Mouse (Mus musculus) neural tube, embryonic 12.5 days (tissue): ENCODE measurements at regions not wholly inside any gene's neighbourhood (a gene's known extent, or its start where the extent isn't known, plus 50 kb on each side); places are given as distances from the start of the nearest gene placed in this dataset.
A peak's percentile ranks its signal among the peaks of the same experiment; 100 is the strongest.

Source experiments
- ATAC-seq: fragments of 200-750 bp; cut with Nextera tagmentation; 2 replicates; pipeline ENCODE4 v1.8.0; 2017; ENCODE audit warnings: low read depth, mild to moderate bottlenecking, moderate TSS enrichment, moderate library complexity; ENCODE audit not compliant: low FRiP score
- H3K27ac ChIP-seq: fragments of 300-500 bp; sonication (generic); 2 replicates; pipeline ENCODE4 v1.5.1; 2016
- H3K27me3 ChIP-seq: fragments of 300-500 bp; sonication (generic); replicated peaks from 2 replicates; pipeline ENCODE4 v1.6.1; 2016; ENCODE audit warnings: mild to moderate bottlenecking
- H3K36me3 ChIP-seq: fragments of 300-500 bp; sonication (generic); 2 replicates; pipeline ENCODE4 v1.6.1; 2016; ENCODE audit warnings: mild to moderate bottlenecking
- H3K4me1 ChIP-seq: fragments of 300-500 bp; sonication (generic); 2 replicates; pipeline ENCODE4 v1.6.1; 2016
- H3K4me2 ChIP-seq: fragments of 300-500 bp; sonication (generic); replicated peaks from 2 replicates; pipeline ENCODE4 v1.6.1; 2016; ENCODE audit warnings: mild to moderate bottlenecking
- H3K4me3 ChIP-seq: fragments of 300-500 bp; sonication (generic); 2 replicates; pipeline ENCODE4 v1.5.1; 2016
- H3K9ac ChIP-seq: fragments of 300-500 bp; sonication (generic); 2 replicates; pipeline ENCODE4 v1.6.1; 2016; ENCODE audit warnings: mild to moderate bottlenecking
- H3K9me3 ChIP-seq: fragments of 300-500 bp; sonication (generic); 2 replicates; pipeline ENCODE4 v1.6.1; 2016; ENCODE audit warnings: mild to moderate bottlenecking
- WGBS: fragments of 180-500 bp; shearing (Covaris S2); methylation state at CpG from one replicate; pipeline ENCODE4 v1.1.7; 2016; 5-methylcytosine and 5-hydroxymethylcytosine counted together

DNA sequence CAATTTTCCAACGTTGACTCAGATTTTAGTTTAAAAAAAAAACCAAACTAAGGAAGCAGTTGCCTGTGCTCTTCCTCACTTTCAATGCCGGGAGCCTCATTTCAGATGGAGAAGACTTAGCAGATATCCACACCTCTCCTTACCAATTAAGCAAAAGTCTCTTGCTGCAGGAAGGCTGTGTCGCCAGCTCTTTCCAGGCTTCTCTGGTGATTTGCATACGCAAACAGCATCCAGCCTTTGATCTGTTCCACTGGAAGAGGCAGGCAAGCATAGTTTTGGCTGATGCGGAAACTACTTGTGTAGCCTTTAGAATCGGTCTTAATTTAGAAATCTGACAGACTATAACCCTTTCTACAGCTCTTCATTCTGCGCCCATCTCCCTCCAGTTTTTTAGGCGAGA lies 108.5 kb downstream of the Cavin4 start:
- H3K4me3 ChIP-seq = no peak overlapping the region
- H3K36me3 ChIP-seq = no peaks in the 10 kb centered on the region
- no peak overlapping the region for H3K27ac ChIP-seq
- WGBS = 71% methylated on average over 8 of the region's 8 CpGs
- ATAC-seq = no peak
- H3K27me3 ChIP-seq = no peaks in the 10 kb centered on the region
- H3K4me2 ChIP-seq = no peak overlapping the region
- H3K4me1 ChIP-seq = no peaks in the 10 kb centered on the region
- no peak overlapping the region for H3K9ac ChIP-seq
- H3K9me3 ChIP-seq = no peaks in the 10 kb centered on the region

DNA sequence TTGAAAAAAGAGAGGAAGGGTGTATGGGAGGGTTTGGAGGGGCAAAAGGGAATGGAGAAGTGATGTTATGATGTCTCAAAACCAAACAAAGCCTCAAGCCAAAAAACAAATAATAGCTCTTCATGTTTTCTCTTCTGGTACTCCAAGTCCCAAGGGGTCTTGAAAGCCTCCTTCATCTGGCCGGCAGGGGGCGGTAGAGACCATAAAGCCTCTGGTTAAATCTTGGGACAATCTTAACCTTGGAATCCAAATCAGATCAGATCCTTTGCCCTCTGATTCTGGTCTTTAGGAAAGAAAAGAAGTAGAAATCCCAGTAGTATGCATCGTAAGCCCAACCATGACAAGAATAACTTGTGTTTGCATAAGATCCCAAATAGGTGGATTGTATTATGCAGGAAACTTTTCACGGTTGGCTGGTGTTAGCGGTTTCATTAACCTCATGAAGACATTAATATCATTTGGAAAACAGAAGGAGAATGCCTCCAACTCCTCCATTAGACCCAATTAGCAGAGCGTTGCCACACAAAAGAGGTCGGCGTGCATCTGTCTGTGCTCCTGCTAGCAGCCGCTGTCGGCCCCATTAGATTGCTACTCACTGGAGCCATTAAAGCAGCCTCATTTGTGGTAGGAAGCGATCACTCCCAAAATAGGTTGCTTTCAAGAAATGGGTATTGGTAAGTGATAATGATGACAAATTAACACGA lies 116.0 kb downstream of the Cavin4 start:
- Histone ChIP-seq H3K4me2 (no peak overlapping the region), H3K9me3 (no peaks in the 10 kb centered on the region), H3K27ac (no peak overlapping the region), H3K4me3 (no peak overlapping the region), H3K36me3 (no peaks in the 10 kb centered on the region), H3K9ac (no peak overlapping the region), H3K4me1 (0 out of 2 replicates have a peak, but pooled peaks cover 4% of the 10 kb centered on the region), H3K27me3 (no peaks in the 10 kb centered on the region)
- ATAC-seq = peak; percentile 76
- WGBS = 46% methylated on average over 12 of the region's 12 CpGs

DNA sequence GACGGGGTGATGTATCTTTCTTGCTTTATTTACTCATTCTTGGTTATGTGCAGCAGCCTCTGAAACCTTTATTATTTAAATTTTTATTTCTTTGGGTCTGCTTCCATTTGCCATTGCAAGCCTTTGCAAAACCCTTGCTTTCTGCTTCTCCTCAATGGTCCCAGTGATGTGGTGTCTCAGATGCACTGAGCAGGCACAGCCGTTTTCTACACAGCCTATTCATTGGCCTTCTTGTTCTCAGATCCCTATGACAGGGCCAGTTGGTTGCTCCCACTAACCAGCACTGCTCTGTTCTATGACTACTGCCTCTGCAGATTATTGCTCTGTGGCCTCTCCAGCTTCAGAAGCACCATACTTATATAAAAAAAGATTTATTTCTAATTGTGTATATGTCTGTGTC lies 116.6 kb downstream of the Cavin4 start:
- Histone ChIP-seq H3K4me3 (no peak overlapping the region), H3K36me3 (no peaks in the 10 kb centered on the region), H3K4me2 (no peak overlapping the region), H3K9me3 (no peaks in the 10 kb centered on the region), H3K27ac (0 out of 2 replicates have a peak overlapping the region, but pooled peaks have one; percentile 15), H3K4me1 (0 out of 2 replicates have a peak, but pooled peaks cover 4% of the 10 kb centered on the region), H3K9ac (no peak overlapping the region), H3K27me3 (no peaks in the 10 kb centered on the region)
- 55% methylated on average over 2 of the region's 2 CpGs for WGBS
- ATAC-seq = peak; percentile 35; the same call in 1 of the 2 replicates

DNA sequence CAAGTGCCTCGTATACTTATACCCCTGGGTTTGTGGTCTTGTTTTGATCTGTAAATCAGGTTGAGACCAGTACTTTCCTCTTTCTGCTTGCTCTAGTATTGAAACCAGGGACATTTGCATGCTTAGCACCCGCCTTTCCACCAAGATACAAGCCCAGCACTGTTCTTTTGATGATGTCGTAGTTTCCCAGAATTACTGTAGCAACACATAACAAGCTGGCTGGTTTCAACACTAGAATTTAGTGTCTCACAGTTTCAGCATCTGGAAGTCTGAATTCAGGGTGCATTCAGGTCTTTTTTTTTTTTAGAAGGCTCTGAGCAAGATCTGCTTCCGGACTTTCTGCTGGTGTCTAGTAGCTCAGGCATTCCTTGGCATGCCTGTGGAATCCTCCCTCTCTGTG lies 117.8 kb downstream of the Cavin4 start:
- ATAC-seq = no peak
- whole genome bisulfite sequencing = 78% methylated on average over 4 of the region's 4 CpGs

DNA sequence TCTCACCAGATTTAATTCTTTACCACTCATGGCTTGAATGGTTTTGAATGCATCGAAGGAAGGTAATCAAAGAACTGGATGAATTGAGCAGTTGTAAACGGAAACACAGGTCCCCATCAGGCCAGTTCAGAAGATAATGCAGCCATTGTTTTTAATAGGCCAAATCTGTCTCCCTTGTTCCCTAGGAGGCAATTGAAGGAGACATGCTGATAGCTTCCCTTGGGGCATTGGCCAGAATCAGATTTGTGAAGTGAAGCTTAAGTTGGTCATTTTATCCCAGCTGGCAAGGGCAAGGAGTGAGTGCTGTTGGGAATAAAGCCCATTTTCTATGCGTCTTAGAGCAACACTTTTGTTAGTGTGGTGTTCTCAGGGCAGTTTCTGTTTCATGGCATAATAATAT lies 119.4 kb downstream of the Cavin4 start:
- no peaks in the 10 kb centered on the region for H3K36me3 ChIP-seq
- 30% methylated on average over 3 of the region's 3 CpGs for WGBS

More for the DNA sequence above, 117.8 kb downstream of the Cavin4 start:
- no peaks in the 10 kb centered on the region for H3K36me3 ChIP-seq
- H3K4me2 ChIP-seq = no peak overlapping the region
- no peak overlapping the region for H3K27ac ChIP-seq
- no peak overlapping the region for H3K9ac ChIP-seq
- no peak overlapping the region for H3K4me3 ChIP-seq
- no peaks in the 10 kb centered on the region for H3K9me3 ChIP-seq
- 0 out of 2 replicates have a peak, but pooled peaks cover 4% of the 10 kb centered on the region for H3K4me1 ChIP-seq
- no peaks in the 10 kb centered on the region for H3K27me3 ChIP-seq

DNA sequence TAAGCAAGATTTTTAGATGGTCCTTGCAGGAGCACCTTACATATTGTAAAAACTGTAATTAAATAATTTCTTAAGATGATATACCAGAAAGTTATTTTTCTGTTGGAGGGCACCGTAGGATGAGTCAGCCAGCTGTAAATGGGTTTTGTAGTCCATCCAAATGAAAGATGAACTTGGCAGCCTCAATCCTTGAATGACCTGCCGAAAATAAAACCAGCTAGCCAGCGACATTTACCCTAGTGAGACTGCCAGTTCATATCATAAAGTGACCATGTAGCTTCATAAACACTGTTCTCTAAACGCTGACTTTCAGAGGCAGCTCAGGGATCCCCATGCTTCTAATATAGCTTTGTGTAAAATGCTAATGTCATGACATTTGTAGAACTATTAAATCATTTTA lies 127.8 kb downstream of the Cavin4 start:
- H3K4me3 ChIP-seq = no peak overlapping the region
- H3K4me1 ChIP-seq = no peaks in the 10 kb centered on the region
- H3K4me2 ChIP-seq = no peak overlapping the region
- 91% methylated on average over 4 of the region's 4 CpGs for WGBS
- H3K9ac ChIP-seq = no peak overlapping the region
- H3K9me3 ChIP-seq = no peaks in the 10 kb centered on the region
- H3K27me3 ChIP-seq = no peaks in the 10 kb centered on the region
- H3K27ac ChIP-seq = no peak overlapping the region
- H3K36me3 ChIP-seq = no peaks in the 10 kb centered on the region
- ATAC-seq = no peak

More for the DNA sequence above, 119.4 kb downstream of the Cavin4 start:
- H3K4me1 ChIP-seq = 0 out of 2 replicates have a peak, but pooled peaks cover 4% of the 10 kb centered on the region
- no peak for ATAC-seq
- H3K4me2 ChIP-seq = no peak overlapping the region
- H3K4me3 ChIP-seq = no peak overlapping the region
- H3K27me3 ChIP-seq = no peaks in the 10 kb centered on the region
- no peak overlapping the region for H3K27ac ChIP-seq
- no peaks in the 10 kb centered on the region for H3K9me3 ChIP-seq
- H3K9ac ChIP-seq = no peak overlapping the region

DNA sequence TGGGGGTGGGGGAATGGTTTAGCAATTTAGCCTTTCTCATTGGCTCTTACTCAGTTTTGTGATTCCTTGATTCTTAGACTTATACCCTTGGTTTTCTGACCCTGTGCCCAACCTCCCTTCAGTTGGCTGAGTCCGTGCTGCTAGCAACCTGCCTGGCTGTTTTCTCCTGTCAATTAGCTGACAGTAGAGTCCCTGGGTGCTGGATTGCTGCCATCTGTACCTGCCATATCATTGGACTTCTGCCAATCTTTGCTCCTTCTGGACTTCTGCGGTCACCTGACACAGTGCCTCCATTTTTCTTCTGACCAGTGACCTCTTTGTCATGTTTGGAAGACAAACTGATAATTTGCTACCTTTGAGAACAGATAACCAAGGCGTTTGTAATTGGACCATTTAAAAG lies 140.5 kb downstream of the Cavin4 start:
- Histone ChIP-seq H3K4me1 (no peaks in the 10 kb centered on the region), H3K27me3 (no peaks in the 10 kb centered on the region), H3K36me3 (no peaks in the 10 kb centered on the region), H3K27ac (no peak overlapping the region), H3K9ac (no peak overlapping the region), H3K9me3 (no peaks in the 10 kb centered on the region), H3K4me2 (no peak overlapping the region), H3K4me3 (no peak overlapping the region)
- ATAC-seq = no peak
- WGBS = 72% methylated on average over 3 of the region's 3 CpGs

DNA sequence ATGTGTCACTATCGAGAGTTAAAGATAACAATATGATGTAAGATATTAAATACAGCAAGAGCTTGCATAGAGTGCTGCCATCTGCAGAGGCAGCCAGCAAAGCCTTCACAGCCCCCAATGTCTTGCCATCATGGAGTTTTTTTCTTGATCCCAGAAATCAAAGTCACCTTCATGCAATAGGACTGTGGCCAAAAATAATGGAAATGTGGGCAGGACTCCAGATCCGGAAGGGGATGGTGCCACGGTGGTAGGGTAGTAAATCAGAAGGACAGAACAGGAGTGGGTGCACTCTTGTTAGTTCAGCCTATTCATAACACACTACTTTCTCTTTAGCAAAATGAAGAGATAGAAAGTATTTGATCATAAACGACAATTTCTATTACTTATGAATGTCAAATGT lies 145.3 kb downstream of the Cavin4 start:
- H3K4me3 ChIP-seq = no peak overlapping the region
- H3K36me3 ChIP-seq = no peaks in the 10 kb centered on the region
- no peak overlapping the region for H3K9ac ChIP-seq
- no peak overlapping the region for H3K4me2 ChIP-seq
- WGBS = 88% methylated on average over 4 of the region's 4 CpGs
- H3K4me1 ChIP-seq = no peaks in the 10 kb centered on the region
- ATAC-seq = no peak
- H3K9me3 ChIP-seq = no peaks in the 10 kb centered on the region
- H3K27me3 ChIP-seq = no peaks in the 10 kb centered on the region
- no peak overlapping the region for H3K27ac ChIP-seq

DNA sequence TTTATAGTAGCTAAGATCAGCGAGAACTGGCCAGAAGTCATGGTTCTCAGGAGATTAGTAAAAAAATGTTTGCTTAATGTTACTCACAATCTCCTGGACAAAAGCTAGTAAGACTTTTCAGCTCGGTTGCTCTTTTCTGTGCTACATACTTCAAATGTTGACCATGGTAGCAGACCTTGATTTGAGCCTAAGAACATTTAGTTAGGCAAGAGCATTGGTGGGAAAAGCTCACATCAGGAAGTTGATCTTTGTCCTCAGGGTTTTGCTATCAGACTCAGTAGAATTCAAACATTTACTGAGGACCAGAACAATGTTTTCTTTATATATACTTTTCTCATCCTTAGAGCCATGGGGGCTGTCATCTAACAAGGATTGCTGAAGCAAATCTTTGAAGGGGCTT lies 170.4 kb downstream of the Cavin4 start:
- Histone ChIP-seq H3K27me3 (no peaks in the 10 kb centered on the region), H3K4me3 (no peak overlapping the region), H3K9me3 (no peaks in the 10 kb centered on the region), H3K4me2 (no peak overlapping the region), H3K4me1 (no peaks in the 10 kb centered on the region), H3K9ac (no peak overlapping the region), H3K27ac (no peak overlapping the region), H3K36me3 (no peaks in the 10 kb centered on the region)
- ATAC-seq = no peak
- WGBS = 80% methylated on average over 2 of the region's 2 CpGs

DNA sequence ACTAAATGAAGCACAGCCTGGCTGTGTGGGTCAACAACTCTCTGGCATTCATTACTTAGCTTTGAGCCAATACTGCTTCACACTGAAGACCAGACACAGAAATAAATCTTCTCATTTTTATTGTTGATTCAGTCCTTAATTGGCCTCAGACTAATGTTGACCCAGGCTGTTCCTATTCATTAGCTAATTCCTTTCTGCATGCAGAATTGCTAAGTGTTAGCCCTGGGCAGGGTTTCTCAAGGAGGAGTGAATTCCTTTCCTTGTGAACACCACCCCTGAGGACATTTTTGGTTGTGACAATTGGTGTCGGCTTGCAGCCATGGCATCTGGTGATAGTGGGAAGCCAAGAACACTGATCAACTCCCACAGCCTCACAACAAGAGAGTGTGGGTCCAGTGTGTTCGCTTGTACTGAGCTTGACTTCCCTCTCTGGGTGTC lies 179.5 kb downstream of the Cavin4 start:
- Histone ChIP-seq H3K4me2 (no peak overlapping the region), H3K36me3 (no peaks in the 10 kb centered on the region), H3K27me3 (no peaks in the 10 kb centered on the region), H3K9ac (no peak overlapping the region), H3K27ac (no peak overlapping the region), H3K4me3 (no peak overlapping the region), H3K9me3 (no peaks in the 10 kb centered on the region), H3K4me1 (0 out of 2 replicates have a peak, but pooled peaks cover 5% of the 10 kb centered on the region)
- WGBS = 36% methylated on average over 2 of the region's 2 CpGs
- peak; percentile 82 for ATAC-seq

DNA sequence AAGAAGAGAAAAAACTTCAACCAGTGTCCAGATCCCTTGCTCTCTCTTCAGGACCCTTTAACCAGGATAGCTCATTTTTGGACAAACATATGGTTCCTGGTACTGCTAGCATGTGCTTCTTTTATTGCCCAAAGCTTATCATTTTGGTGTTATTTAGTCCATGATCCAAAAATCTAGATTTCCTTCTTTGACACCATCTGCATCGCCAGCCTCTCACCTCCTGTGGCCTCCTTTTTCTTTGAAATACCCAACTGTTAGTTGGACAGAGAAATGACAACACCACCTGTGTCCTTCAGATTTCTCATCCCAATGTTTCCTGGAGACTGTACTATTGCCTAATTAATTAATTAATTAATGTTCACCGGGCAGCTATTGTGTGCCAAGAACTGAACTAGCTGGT lies 188.0 kb upstream of the Plppr1 start:
- no peak overlapping the region for H3K9ac ChIP-seq
- no peaks in the 10 kb centered on the region for H3K9me3 ChIP-seq
- no peaks in the 10 kb centered on the region for H3K36me3 ChIP-seq
- ATAC-seq = no peak
- no peaks in the 10 kb centered on the region for H3K4me1 ChIP-seq
- no peak overlapping the region for H3K27ac ChIP-seq
- WGBS = 87% methylated on average over 2 of the region's 2 CpGs
- H3K27me3 ChIP-seq = no peaks in the 10 kb centered on the region
- H3K4me2 ChIP-seq = no peak overlapping the region
- H3K4me3 ChIP-seq = no peak overlapping the region

DNA sequence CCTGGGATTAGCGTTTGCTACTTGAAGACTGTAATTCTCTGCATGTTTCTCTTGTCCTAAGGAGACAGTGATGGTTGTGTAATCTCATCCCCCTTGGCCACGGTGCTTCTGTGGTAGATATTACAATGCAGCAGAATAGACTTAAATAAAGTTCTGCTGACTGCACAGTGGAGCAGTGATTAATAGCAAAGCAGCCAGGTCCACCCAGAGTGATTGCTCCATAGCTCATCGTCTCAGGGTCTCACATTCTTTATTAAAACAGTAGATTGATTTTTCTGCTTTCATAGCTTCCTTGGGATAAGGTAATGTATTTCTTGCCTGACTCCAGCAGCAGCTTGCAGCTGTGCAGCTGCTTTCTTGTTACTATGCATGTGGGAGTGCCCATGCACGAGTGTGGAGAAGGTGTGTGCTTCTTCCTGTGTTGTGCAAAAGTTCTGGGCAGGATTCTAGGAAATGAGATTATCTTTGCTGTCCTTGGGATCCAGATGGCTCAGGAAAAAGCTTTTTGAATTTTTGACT lies 169.9 kb upstream of the Plppr1 start:
- Histone ChIP-seq H3K9ac (no peak overlapping the region), H3K36me3 (no peaks in the 10 kb centered on the region), H3K4me2 (no peak overlapping the region), H3K27me3 (no peaks in the 10 kb centered on the region), H3K27ac (no peak overlapping the region), H3K9me3 (no peaks in the 10 kb centered on the region), H3K4me3 (no peak overlapping the region), H3K4me1 (no peaks in the 10 kb centered on the region)
- no peak for ATAC-seq
- WGBS = 64% methylated on average over 4 of the region's 4 CpGs

DNA sequence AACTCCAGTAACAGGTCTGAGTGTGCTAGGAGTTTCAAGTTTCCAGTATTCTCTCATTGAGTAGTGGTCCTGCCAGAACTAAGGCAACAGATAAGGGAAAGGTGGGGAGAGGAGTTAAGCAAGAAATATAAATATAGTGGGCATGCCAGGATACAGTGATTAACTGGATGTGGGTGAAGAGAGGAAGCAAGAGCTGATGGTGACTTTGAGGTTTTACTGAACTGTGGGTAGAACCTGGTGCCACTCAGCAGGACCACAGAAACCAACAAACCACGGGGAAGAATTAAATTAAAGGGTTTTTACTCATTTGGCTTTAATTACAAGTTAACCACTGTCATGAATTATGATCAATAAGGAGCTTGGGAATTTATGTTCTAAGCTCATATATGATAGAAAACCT lies 154.5 kb upstream of the Plppr1 start:
- Histone ChIP-seq H3K4me2 (no peak overlapping the region), H3K4me1 (no peaks in the 10 kb centered on the region), H3K9me3 (no peaks in the 10 kb centered on the region), H3K9ac (no peak overlapping the region), H3K27me3 (no peaks in the 10 kb centered on the region), H3K36me3 (no peaks in the 10 kb centered on the region), H3K4me3 (no peak overlapping the region), H3K27ac (no peak overlapping the region)
- 84% methylated on average over 1 of the region's 1 CpGs for WGBS
- no peak for ATAC-seq
